Mouse (Mus musculus): Measurements from ENCODE around the gene Bbs2.
"Not testable (repeated sequence)": the region's sequence is repeated elsewhere in the genome, so short reads cannot be mapped to it uniquely, and the experiment has no call there.

Gene Bbs2

DNA sequence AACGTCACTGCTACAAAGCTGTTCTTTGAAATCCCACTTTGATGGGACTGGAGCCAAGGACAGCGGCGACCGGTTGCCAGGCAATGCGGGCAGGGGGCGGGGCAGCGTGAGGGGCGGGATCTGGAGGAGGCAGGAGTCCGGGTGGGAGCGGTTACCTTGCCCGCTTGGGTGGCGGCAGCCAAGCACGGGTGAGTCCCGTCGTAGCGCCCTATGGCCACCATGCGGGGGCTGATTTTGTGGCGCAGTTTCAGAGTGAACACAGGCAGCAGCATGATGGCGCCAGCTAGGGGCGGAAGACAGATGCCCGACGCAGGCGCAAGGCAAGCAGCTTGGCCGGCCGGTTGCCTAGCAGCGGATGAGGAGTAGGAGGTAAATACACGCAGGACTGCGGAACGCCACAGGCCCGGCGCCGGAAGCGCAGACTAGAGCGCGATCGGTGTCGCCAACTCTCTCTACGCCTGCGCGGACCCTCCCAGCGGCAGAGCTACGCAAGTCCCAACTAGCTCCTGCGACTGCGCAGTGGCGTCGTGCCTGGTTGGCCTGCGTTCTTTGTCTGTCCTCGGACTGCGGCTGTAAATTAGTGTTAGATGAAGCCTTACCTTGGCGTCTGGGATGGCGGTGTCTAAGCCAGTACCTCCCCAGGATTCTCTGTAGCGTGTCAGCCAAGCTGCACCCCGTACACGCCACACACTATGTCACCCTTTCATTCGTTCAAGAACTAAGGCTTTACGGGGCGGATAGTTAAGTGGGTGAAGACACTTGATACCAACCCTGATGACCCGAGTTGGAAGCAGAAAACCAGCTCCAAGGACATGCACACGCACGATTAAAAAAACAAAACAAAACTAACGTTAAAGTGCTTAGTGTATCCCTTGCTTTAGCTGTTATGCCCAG, at the start of gene Bbs2:
Gene Bbs2 (minus strand): TSS at position 848 of the 894 bp plus-strand sequence.
- DNase-seq (ENCODE audit: low spot score) = peak; percentile 97

DNA sequence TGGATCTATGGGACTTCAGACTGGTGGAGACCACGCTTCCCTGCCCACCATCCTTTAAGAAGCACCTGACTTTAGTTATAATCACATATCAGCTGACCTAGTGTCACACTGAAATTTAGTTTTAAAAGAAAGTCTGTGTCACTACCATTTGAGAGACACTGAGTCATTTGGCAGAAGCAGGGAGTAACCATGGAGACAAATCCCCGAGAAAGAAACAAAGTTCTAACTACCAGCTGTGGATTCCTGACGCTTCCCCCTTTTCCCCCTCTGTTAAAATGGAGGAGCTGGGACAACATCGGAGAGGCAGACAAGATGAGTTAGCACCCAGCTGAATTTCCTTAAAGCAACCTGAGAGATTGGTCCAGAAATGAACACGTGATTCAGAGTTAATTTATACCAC, 49.5 kb upstream of the Bbs2 start:
- no peak for DNase-seq (ENCODE audit: low spot score)

DNA sequence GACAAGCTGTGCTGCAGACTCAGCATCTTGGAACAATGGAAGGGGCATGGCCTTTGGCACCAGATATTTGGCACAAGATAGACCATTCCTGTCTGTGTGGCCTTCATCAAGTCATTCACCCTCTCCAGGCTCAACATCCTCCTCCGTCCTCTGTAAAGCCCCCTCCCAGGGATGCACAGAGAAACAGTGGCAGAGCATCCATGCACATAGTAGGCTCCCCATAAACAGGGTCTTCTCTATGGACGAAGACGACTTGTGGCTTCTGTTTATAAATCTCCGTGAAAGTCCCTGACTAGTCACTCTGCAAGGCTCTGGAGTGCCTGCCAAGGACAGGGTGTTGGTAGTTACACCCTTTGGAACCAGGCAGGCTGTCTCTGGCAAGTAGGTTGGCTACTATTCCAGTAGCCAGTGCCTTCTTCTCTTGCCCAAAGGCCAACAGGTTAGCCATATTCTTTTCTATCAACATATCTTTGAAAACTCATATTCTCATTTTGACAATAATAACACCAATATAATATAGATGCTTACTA, 41.6 kb upstream of the Bbs2 start:
- no peak for DNase-seq (ENCODE audit: low spot score)

DNA sequence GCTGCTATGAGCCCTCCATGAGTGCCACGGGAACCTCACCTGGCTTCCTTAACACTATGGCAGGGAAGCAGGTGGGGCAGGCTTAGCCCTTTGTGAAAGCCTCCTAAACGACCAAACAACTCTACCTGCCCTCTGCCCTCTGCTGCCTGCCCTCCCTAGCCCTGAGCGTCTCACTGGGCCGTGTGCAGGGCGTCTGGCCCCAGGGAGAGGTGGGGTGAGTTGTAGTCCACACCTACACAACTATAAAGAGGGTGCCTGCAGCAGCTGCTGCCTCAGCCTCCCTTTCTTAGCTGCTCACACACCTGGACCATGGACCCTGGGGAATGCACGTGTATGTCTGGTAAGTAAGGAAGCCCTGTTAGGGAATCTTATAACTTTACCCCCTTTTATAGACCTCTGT, 38.2 kb upstream of the Bbs2 start, which contains the start of gene Mt4:
Gene Mt4 (plus strand): TSS at position 265 of the 400 bp plus-strand sequence.
- no peak for DNase-seq (ENCODE audit: low spot score)

DNA sequence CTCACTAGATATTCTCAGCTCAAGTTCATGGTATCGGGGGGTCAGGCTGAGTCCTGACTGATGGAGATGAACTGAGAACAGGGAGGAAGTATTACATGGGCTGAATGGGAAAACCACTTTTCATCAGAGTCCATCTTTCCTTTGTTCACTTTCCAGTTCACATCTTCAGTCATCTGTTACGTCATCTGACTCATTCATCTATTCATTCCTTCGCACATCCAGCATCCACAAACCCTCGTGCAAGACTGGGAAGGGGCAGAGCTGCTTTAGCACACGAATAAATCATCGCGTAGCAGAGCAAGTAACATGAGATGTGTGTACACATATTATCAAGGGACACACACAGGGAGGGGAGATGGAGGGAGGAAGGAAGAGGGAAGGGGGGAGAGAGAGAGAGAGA, 37.5 kb upstream of the Bbs2 start:
- DNase-seq (ENCODE audit: low spot score) = no peak

DNA sequence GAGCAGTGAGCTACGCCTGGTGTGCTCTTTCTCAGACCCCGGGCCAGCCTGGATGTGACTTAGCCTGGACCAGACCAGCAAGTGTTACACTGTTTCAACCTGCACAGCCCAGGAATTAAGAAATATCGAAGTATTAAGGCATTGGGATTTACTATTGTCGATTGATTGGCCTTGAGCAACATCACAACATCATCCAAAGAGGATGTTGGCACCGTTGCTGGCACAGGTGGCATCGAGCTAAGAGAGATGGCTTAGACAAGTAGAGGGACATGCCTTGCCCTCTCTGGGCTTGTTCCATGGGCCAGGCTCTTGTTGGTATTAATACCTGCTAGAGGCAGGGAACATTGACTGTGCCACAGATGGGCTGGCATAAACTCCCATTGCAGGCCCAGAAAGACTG, 36.8 kb upstream of the Bbs2 start:
- no peak for DNase-seq (ENCODE audit: low spot score)

DNA sequence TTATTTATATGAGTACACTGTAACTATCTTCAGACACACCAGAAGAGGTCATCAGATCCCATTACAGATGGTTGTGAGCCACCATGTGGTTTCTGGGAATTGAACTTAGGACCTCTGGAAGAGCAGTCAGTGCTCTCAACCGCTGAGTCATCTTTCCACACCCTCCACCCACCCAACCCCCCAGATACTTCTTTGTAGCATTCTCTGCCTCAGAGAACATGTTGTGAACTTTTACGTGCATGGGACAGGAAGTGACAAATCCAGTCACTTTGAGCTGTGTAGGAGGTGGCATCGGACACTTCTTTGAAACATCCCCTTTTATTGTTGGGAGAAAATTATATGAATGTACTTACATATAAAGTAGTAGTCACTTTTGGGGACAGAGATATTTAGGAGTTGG, 35.9 kb upstream of the Bbs2 start:
- not testable (repeated sequence) for DNase-seq (ENCODE audit: low spot score)

DNA sequence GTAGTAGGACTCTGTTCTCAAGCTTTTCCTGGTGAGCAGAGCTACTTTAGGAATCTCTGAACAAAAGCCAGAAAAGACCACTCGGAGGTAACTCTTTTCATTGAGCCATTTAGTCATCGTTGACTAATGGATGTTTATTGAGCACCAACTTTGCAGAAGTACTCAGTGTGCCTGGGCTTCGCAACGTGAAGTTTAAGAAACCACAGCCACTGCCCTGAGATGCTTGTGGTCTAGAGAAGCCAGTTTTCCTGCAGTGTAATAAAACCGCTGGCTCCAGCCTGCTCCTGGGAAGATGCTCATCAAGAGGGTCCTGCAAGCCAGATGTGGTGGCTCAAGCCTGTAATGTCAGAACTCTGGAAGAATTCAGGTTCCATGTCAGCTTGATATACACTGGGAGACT, 33.4 kb upstream of the Bbs2 start:
- no peak for DNase-seq (ENCODE audit: low spot score)

DNA sequence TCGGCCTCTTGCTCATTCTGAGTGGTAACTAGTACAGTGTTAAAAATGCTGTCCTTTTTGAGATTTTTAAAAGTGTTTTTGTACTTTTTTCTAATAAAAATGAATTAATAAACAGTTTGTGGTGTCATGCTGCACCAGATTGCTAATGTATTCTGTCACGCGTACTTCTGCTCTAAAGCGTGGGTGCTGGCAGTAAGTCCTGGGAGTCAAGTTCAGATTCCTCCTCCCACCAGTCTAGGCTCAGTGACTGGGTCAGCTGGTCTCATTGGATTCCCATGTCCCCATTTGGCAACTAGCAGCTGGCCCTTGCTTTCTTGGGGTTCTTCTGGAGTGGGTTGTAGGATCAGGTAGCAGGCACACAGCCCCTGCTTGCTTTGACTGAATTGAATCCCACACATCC, 31.4 kb upstream of the Bbs2 start:
- DNase-seq (ENCODE audit: low spot score) = no peak

DNA sequence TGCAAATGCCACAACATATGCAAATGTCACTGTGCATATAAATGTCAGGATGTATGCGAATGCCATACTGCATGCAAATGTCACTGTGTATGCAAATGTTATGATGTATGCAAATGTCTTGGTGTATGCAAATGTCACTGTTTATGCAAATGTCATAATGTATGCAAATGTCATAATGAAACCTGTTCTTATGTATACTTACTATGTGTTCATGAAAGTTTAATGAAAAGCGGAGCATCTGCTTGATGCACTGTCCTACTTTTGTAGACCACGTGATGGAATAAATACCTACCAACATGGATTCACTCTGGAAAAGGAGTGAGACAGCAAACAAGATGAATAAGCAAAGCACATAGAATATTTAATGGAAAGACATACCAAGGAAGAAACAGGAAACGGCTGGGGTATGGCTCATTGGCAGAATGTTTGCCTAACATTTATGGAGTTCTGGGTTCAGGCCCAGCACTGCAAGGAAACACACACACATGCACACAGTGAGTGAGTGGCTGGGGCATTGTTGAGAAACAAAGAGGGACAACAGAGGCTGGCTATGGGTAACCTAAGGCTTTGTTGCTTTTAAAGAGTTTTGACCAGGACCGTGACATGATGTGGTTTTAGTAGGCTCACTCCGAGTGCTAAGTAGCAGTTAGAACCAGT, 30.5 kb upstream of the Bbs2 start:
- DNase-seq (ENCODE audit: low spot score) = no peak

DNA sequence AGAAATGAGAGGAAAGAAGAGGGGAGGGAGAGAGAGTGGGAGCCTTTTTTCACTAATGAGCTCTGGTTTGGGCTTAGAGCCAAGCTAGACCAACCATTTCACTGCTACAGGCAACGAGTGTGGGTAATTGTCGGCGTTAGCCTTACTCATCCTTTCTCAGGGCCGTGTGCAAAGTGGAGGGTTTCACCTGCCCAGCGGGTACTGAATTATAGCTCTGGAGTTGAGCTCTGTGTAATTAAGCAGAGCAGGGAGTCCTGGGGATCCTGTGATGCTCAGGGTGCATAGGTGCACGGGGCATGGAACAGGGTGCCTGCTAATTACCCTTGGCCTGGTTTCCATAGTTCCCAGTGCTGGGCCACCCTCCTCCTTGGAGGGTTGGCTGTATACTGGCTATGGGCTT, 29.0 kb upstream of the Bbs2 start:
- no peak for DNase-seq (ENCODE audit: low spot score)

DNA sequence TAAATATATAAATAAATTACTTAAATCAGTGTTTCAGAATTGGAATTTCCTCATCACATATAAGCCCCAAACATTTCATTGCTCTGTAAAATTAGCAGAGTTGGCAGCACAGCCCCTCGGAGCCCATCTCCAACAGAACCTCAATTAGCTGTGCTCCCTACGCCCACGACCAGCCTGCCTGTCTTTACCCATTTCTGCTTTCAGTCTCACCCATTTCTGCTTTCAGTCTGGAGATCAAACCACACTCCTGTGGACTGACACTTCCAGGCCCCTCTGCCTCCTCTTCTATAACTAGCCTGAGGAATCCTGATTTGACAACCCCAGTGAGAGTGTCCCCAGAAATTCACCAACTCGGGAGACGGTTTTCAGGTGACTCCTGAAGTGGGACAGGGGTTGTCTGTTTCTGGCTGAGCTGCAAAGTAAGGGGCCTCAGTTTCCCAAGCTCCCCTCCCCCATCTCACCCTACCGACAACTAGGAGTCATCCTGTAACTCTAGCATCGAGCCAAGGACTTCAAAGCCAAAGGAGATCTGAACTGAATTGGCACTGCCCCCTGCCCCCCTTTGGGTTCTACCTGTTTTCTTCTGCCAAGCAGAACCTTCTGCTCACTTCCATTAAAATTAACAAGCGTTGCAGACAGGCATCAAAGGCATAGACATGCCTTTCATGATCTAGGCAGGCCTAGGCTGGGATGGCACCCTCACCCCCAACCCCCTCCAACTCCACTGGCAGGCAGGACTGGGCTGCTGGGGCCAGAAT, 24.2 kb upstream of the Bbs2 start:
- DNase-seq (ENCODE audit: low spot score) = no peak

DNA sequence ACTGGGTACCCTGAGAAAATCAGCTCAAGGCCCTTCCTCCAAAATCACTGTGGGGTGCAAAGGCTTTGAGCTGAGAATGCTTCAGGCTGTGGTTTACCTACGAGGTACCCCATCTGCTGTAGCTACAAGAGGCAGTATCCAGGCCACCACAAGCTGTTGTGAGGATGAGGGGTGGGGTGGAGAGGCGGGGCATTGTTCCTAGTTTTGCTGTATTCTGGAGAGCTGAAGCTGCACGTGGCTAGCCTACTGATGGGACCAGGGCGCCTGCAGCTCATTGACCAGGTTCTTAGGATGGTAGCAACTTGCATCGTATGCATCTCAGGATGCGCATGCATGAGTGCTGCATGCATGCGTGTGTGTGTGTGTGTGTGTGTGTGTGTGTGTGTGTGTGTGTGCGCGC, 22.9 kb upstream of the Bbs2 start:
- no peak for DNase-seq (ENCODE audit: low spot score)

DNA sequence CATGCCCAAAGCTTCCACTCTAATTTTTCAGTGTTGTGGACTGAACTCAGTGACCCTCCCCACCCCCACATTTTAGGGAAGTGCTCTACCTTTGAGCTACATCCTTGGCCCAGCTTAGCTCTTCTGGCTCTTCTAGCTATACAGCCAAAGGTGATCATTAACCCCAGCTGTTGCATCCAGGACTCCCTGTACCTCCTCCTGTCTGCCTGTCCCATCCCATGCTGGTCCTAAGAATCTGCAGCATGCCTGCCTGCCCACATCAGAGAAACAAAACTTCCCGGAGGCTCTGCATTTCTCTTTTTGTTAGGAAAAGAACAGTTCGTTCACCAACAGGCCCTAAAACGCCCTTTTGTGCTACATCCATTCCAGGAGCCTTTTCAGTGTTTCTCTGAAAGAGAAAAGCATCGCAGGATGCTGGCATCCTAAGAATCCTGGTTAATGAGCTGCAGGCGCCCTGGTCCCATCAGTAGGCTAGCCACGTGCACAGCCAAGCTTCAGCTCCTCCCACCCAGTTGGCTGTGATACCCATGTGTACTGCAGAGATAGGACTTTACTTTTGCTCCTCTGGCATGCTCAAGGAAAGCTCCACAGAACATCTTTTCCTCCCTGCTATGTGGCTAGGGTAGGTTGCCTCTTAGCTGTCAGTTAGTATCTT, 20.2 kb upstream of the Bbs2 start:
- no peak for DNase-seq (ENCODE audit: low spot score)

DNA sequence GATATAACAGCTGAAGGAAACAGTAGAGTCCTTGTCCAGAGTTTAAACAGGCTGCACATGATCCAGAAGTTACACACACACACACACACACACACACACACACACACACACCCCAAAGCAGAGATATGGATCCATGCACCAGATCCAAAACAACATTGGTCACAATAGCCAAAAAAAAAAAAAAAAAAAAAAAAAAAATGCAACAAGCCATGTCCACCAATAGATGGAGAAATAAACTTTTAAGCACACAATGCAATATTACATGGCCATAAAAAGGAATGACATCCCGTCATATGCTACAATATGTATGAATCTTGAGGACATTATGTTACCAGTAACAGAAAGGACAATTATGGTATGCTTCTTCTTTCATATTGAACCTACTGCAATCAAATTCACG, 15.2 kb upstream of the Bbs2 start:
- no peak for DNase-seq (ENCODE audit: low spot score)

DNA sequence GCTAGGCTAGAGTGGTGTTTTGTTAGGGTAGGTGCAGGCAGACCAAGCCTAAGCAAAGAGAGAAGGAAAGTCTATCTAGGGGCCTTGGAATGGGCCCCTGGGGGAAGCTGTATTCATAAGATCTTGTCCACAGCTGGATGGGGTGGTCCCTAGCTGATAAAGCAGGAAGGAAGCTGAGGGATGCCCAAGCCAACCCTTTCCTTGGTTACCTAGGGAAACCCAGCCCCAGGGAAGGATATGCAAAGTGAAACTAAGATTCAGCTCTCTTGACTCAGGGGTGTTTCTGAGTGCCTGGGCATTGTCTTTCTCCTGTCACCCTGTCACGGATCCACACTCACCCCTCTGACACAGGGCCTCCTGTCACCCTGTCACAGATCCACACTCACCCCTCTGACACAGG, 14.7 kb upstream of the Bbs2 start:
- DNase-seq (ENCODE audit: low spot score) = no peak

DNA sequence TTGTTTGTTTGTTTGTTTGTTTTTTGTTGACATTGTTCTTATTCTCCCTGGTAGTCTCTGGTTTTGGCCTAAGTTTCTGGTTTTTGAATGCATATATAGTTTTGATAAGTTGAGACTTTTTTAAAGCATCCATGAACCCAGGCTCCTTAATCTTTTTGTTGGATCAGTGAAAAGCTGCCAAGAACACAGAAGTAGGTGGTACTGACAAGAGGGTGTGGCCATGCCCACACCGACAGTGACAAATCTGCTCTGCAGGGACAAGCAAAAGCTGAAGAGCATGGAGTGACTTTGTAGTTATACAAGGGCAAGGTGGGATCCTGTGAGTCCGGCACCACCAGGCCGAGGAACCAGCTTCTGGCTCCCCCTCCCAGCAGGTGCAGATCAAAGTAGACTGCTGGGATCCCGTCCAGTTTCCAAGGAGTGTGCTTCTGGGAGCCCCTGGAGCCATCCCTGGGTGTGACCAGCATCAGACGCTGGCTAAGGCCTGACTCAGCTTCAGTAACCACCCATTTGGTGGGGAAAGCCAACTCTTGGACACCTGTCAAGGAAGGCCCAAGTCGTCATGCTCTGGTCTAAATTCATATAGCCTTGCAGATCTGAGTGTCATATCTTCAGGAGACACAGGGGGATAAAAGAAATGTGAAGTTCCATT, 11.9 kb upstream of the Bbs2 start:
- DNase-seq (ENCODE audit: low spot score) = no peak

DNA sequence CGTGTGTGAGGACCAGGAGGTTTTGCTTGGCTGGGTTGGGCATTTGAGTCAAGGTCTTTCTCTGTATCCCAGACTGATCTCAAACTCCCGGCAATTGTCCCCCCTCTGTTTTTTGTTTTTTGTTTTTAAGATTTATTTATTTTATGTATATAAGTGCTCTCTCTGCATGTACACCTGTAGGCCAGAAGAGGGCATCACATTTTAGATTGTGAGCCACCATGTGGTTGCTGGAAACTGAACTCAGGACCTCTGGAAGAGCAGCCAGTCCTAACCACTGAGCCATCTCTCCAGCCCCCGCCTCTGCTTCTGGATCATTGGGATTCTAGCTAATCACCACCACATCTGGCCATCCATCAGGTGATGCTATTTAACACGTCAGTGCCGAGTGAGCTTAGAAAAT, 11.1 kb upstream of the Bbs2 start:
- no peak for DNase-seq (ENCODE audit: low spot score)

DNA sequence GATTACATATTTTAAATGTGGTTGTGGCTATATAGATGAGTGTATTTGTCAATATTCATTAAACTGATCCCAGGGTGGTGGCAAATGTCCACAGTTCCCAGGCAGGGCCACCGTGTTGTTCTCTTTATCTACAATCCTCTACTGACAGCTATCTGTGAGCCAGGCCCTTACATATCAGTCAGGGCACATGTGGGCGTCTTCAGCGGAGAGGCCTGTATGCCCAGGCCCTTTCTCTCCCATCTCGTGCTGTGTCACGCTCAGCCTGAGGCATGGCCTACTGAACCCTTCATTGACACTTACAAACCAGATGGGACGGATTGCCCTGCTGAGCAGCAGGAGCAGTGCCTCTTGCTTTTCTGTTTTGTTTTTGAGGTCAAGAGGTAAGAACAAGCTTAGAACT, 10.7 kb upstream of the Bbs2 start:
- no peak for DNase-seq (ENCODE audit: low spot score)

DNA sequence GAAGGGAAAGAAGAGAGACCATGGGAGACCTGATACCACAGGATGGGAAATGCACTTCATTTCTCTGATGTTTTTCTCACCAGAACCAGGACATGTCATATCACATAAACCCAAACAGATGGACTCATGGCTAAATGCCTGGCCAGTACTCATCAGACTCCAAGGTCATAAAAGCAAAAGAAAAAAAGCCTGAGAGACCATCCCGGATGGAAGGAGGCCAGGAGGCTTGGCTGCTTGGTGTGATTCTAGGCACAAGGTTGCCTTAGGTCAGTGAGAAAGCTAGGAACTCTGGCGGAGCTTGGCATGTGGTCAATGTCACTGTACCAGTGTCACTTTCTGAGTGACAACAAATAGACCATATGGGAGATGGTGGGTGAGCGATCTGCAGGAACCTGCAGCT, 9.1 kb upstream of the Bbs2 start:
- DNase-seq (ENCODE audit: low spot score) = no peak

DNA sequence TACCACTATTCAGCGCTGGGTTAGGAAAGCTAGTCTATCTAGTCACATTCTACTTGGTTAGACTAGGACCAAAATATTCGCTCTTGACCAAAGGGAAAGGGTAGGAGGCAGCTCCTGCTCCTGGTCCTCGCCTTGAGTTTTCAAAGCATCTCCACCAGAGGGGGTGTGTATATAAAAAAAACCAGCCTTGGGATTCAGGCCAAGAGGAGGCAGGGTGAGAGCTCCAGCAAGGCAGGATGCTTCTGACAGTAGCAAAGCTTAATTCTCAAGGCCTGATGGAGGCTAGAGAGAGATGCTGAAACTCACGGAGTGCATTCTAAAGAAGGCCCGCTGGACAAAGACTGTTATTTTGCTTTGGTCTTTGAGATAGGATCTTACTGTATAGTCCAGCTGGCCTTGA, 5.4 kb upstream of the Bbs2 start:
- no peak for DNase-seq (ENCODE audit: low spot score)

DNA sequence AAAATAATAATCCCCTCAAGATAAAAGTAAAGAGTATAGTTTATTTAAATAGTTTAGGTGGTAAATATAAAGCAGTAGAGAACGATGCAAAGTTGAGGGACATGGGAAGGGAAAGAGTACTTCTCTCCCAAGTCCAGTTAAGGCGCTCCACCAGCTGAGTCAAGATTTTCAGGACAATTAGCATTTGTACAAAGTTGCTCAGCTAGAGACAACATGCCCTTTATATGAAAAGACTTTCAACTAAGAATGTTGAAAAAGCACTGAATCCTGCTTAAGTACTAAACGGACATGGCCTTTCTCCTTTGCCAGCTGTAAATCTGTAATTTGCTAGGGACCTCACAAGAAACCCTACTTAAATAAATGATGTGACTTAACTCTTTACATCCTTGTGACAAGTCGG, 268 bp upstream of the Bbs2 start:
- DNase-seq (ENCODE audit: low spot score) = no peak
